Mouse (Mus musculus): ENCODE results near the gene Mical2.

DNA sequence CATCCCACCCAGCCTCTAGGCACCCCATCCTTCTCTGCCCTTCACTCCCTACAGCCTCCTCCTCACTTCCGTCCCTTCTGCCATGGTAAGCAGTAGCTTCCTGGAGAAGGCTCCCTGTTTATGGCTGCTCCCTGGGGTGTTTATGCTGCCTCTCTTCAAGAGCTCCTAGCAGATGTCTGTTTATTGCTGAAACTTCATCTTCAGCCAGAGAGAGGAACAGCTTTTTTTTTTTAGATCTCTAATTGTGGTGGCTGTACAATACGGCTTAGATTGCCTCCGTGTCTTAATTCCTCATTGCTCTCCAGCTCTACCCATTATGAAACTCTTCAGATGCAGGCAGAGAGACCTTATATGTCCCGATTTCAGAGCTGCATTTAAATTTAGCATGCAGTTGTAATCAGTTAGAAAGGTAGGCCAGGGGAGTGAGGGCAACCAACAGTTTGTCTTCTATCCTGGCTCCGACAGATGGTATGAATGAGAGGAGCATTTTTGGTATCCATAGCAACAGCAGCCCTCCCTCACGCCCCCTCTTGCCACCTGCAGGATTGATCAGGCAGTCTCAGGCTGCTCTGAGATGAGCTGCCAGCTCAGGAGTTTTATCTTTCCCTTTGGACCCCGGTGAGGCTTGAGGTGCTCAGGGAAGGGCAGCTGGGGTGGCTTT, 7.8 kb downstream of the Mical2 start:
- TF ChIP-seq CTCF (conservative IDR thresholded peaks at IDR 0.05; ENCODE audit: insufficient read depth, insufficient read length, low read depth, low read length), result no peak
- TF ChIP-seq POLR2A (IDR thresholded peaks at IDR 0.05; ENCODE audit: low read depth, low read length), result no peak
